Mouse (Mus musculus) right cerebral cortex, adult 18-20 months (tissue): ENCODE measurements around the gene Kcna1.
A peak's percentile ranks its signal among the peaks of the same experiment; 100 is the strongest.

ENCODE experiments used
- DNase-seq: peaks from one replicate; pipeline ENCODE4 v3.0.0; 2022; ENCODE audit warnings: mixed read lengths

Kcna1 gene

GRCm38 (mm10) chr6:126646381-126646780 lies at the start of gene Kcna1:
Kcna1 (minus strand) TSS chr6:126646384.
- DNase-seq, result no peak

- DNase-seq, result no peak
These were observed 40.9 kb upstream of the Kcna1 start for GRCm38 (mm10) chr6:126687120-126687519.

- peak; percentile 15 for DNase-seq
These were observed 39.0 kb upstream of the Kcna1 start for GRCm38 (mm10) chr6:126685135-126685534.

GRCm38 (mm10) chr6:126678961-126679360 lies 32.8 kb upstream of the Kcna1 start:
- no peak for DNase-seq

- no peak for DNase-seq
These were observed 20.8 kb upstream of the Kcna1 start for GRCm38 (mm10) chr6:126667001-126667400.

- DNase-seq, result no peak
These were observed 19.9 kb upstream of the Kcna1 start for GRCm38 (mm10) chr6:126666091-126666490.

GRCm38 (mm10) chr6:126664569-126664968 lies 18.4 kb upstream of the Kcna1 start:
- DNase-seq, result no peak

- peak; percentile 30 for DNase-seq
These were observed 11.6 kb upstream of the Kcna1 start for GRCm38 (mm10) chr6:126657646-126658394.

GRCm38 (mm10) chr6:126653561-126653960 lies 7.4 kb upstream of the Kcna1 start:
- DNase-seq, result no peak

- peak; percentile 91 for DNase-seq
These were observed 383 bp downstream of the Kcna1 start for GRCm38 (mm10) chr6:126645644-126646358.

GRCm38 (mm10) chr6:126645044-126645541 lies 1.1 kb downstream of the Kcna1 start:
- DNase-seq, result peak; percentile 59

GRCm38 (mm10) chr6:126644181-126645043 lies 1.8 kb downstream of the Kcna1 start:
- peak; percentile 76 for DNase-seq

GRCm38 (mm10) chr6:126643341-126644055 lies 2.7 kb downstream of the Kcna1 start:
- peak; percentile 33 for DNase-seq

GRCm38 (mm10) chr6:126642856-126643321 lies 3.3 kb downstream of the Kcna1 start:
- peak; percentile 75 for DNase-seq

GRCm38 (mm10) chr6:126628451-126628850 lies 17.7 kb downstream of the Kcna1 start:
- DNase-seq, result no peak

- DNase-seq, result no peak
These were observed 27.7 kb downstream of the Kcna1 start for GRCm38 (mm10) chr6:126618455-126618854.

- DNase-seq, result no peak
These were observed 35.4 kb downstream of the Kcna1 start for GRCm38 (mm10) chr6:126610746-126611145.

- no peak for DNase-seq
These were observed 36.8 kb downstream of the Kcna1 start for GRCm38 (mm10) chr6:126609193-126609947.

GRCm38 (mm10) chr6:126601843-126602326 lies 44.3 kb downstream of the Kcna1 start:
- DNase-seq, result no peak

- DNase-seq, result peak; percentile 41
These were observed 46.8 kb downstream of the Kcna1 start for GRCm38 (mm10) chr6:126599201-126599995.
